Mouse (Mus musculus) erythroblast, embryonic 14.5 days (primary cell): Measurements from ENCODE around the gene Gm9376. TPM values are rescaled to one million over a fixed set of nuclear protein-coding genes. Genes with fewer than 3 reads are reported as not detected.

Experiments used
- H3K27me3 ChIP-seq: 2 replicates; pipeline ENCODE4 v1.6.1; 2012; ENCODE audit warnings: inconsistent platforms; ENCODE audit not compliant: control insufficient read depth
- H3K36me3 ChIP-seq: 2 replicates; pipeline ENCODE4 v1.6.1; 2012; ENCODE audit warnings: mild to moderate bottlenecking, inconsistent platforms; ENCODE audit not compliant: control insufficient read depth
- H3K4me1 ChIP-seq: 2 replicates; pipeline ENCODE4 v1.6.1; 2012; ENCODE audit warnings: inconsistent platforms; ENCODE audit not compliant: control insufficient read depth
- H3K4me3 ChIP-seq: replicated peaks from 2 replicates; pipeline ENCODE3; 2012; ENCODE audit warnings: moderate library complexity, mild to moderate bottlenecking, inconsistent platforms
- H3K9me3 ChIP-seq: 2 replicates; pipeline ENCODE4 v1.6.1; 2012; ENCODE audit warnings: low read length, inconsistent platforms, mixed read lengths; ENCODE audit not compliant: control insufficient read depth
- GATA1 ChIP-seq: IDR thresholded peaks from 2 replicates; pipeline ENCODE4 v1.6.1; 2012; ENCODE audit warnings: low read length, inconsistent platforms, mixed read lengths
- TAL1 ChIP-seq: IDR thresholded peaks from 3 replicates; pipeline ENCODE4 v1.6.1; 2012; ENCODE audit warnings: low read length, inconsistent platforms, mixed read lengths
- polyA plus RNA-seq: library from polyadenylated mRNA; stranded (reverse); fragments of >175 nt; gene quantifications from 2 replicates; pipeline ENCODE4 v1.2.3, GENCODE M21; 2012

The Gm9376 gene
- polyA plus RNA-seq, 1 experiment = not detected

DNA sequence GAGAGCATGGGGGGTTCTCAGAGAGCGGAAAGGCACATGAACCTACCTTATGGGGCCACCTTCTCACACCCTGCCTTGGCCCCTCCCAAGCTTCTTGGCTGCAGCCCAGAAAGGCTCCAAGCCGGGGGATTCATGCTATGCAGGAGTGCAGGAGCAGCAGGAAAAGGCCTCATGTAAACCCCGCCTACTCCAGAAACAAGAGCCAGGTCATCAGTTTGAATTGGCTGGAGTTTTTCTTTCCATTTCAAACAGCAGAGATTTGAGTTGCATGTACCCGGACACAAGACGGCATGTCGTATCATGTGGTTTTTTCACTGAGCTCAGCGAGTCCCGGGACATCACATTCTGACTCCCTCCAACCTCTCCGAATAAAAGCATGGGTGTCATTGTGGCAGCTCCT, 39.2 kb downstream of the Gm9376 start:
- no peaks in the 10 kb centered on the region for H3K4me1 ChIP-seq
- H3K27me3 ChIP-seq = no peaks in the 10 kb centered on the region
- no peak overlapping the region for H3K4me3 ChIP-seq
- H3K36me3 ChIP-seq = no peaks in the 10 kb centered on the region
- TF ChIP-seq TAL1 (no peak), GATA1 (no peak)
- peaks cover 18% of the 10 kb centered on the region for H3K9me3 ChIP-seq

DNA sequence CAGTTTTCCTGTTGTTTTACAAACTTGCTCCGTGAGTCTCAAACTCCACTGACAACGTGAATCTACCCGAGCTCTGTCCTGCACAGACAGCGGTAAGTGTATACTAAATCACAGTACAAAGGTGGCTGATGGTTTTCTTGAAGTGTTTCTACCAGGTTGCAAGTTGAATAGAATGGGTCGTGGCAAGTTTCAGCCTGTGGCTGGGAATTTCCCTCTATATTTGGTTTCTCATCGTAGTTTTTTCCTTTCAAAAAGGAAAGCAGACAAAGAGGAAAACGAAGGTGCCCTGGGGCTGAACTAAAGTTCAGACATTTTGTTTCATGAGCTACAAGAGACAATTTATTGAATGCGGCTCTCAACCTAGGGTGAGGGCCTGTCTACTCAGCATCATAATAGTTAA, 40.3 kb downstream of the Gm9376 start:
- no peak overlapping the region for H3K4me3 ChIP-seq
- H3K4me1 ChIP-seq = no peaks in the 10 kb centered on the region
- H3K27me3 ChIP-seq = no peaks in the 10 kb centered on the region
- peaks cover 18% of the 10 kb centered on the region for H3K9me3 ChIP-seq
- TF ChIP-seq GATA1 (no peak), TAL1 (no peak)
- no peaks in the 10 kb centered on the region for H3K36me3 ChIP-seq

DNA sequence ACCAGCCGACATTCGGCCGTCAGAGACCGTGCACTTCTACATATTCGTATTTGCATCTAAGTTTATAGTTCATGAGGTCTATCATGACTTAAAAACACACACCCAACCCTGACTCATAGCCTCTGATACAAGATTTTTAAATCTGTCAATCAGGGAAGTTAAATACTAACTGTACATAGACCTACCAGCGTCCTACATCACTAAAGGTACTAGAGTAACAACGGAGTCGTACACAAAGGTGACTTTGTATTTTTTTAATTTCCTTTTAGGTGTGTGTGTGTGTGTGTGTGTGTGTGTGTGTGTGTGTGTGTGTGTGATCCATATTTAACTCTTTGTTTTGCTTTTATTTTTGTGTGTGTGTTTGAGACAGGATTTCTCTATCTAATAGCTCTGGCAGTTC, 44.9 kb downstream of the Gm9376 start:
- Histone ChIP-seq H3K9me3 (peaks cover 9% of the 10 kb centered on the region), H3K4me1 (no peaks in the 10 kb centered on the region), H3K27me3 (no peaks in the 10 kb centered on the region), H3K4me3 (no peak overlapping the region), H3K36me3 (no peaks in the 10 kb centered on the region)
- TF ChIP-seq GATA1 = no peak
- no peak for TF ChIP-seq TAL1

DNA sequence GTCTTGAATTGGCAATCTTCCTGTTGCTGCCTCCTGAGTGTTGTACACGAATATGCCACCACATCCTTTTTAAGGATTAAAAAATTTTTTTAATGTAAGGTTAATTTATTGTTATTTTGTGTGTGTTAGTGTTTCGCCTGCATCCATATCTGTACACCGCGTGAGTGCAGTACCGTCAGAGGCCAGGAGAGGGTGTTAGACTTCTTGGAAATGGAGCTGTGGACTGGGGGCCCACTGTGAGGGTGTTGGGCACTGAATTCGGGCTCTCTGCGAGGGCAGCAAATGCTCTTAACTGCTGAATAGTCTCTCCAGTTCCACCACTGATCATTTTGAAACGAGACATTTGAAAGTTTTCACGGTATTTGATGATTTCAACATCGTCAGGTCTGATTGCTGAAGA, 45.9 kb downstream of the Gm9376 start:
- no peaks in the 10 kb centered on the region for H3K27me3 ChIP-seq
- no peaks in the 10 kb centered on the region for H3K4me1 ChIP-seq
- H3K36me3 ChIP-seq = no peaks in the 10 kb centered on the region
- TF ChIP-seq TAL1 = no peak
- TF ChIP-seq GATA1 = no peak
- peaks cover 6% of the 10 kb centered on the region for H3K9me3 ChIP-seq
- H3K4me3 ChIP-seq = no peak overlapping the region

DNA sequence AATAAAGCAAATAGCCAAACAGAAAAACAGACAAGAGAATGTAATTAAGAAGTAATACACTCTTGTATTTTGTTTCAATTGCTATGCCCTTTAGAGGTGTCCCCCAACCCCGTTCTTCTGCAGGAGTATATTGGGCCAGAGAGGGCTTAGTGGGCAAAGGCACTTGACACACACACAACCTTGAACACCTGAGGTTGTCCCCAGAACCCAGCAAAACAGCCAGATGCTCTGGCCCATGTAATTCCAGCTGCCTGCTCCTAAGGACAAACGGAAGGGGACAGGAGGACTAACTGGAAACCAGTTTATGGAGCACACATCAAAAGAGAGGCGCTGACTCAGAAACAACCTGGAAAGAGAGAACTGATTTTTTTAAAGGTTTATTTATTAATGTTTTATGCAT, 47.2 kb downstream of the Gm9376 start:
- Histone ChIP-seq H3K4me1 (no peaks in the 10 kb centered on the region), H3K9me3 (peaks cover 6% of the 10 kb centered on the region), H3K4me3 (no peak overlapping the region), H3K27me3 (no peaks in the 10 kb centered on the region), H3K36me3 (no peaks in the 10 kb centered on the region)
- no peak for TF ChIP-seq TAL1
- TF ChIP-seq GATA1 = no peak

DNA sequence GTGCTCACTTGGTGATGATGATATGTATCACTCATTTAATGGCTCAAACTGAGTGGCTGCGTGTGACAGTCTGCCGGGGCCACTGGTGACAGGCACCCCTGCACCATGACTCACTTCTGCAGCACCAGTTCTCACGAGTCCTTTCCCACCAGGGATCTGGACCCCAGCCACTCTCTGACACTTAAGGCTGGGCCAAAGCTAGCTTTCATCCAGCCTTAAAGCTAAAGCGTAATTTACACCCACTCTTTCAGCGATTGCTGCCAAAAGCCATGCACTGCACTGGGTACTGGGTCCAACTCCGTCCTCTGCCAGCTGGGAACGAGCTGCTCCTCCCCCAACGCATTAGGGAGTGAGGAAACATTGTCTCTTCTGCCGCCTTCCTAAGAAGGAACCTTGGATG, 50.5 kb downstream of the Gm9376 start:
- Histone ChIP-seq H3K36me3 (no peaks in the 10 kb centered on the region), H3K4me3 (no peak overlapping the region), H3K27me3 (peaks cover 10% of the 10 kb centered on the region), H3K4me1 (no peaks in the 10 kb centered on the region), H3K9me3 (no peaks in the 10 kb centered on the region)
- TF ChIP-seq GATA1 (no peak), TAL1 (no peak)

Other genes with a start within 250 kb of the Gm9376 start
- gene Dct, start 214.7 kb upstream of the Gm9376 start, polyA plus RNA-seq = 0.02 TPM in 1 of 2 replicates, not detected in the other
- gene Tgds, start 134.2 kb upstream of the Gm9376 start, polyA plus RNA-seq = 0.27 TPM in 1 of 2 replicates, not detected in the other
- 0.04 and 0.07 TPM in 2 replicates for gene Gpr180, start 129.8 kb upstream of the Gm9376 start, polyA plus RNA-seq
- 0.01 TPM in 1 of 2 replicates, not detected in the other for gene Sox21, start 29.9 kb upstream of the Gm9376 start, polyA plus RNA-seq